Mouse (Mus musculus): ENCODE results near the gene Echs1. TPM values are rescaled to one million over a fixed set of nuclear protein-coding genes. Genes with fewer than 3 reads are reported as not detected.

Gene Echs1
- polyA plus RNA-seq, 1 experiment from 2014 or later: 134 TPM

DNA sequence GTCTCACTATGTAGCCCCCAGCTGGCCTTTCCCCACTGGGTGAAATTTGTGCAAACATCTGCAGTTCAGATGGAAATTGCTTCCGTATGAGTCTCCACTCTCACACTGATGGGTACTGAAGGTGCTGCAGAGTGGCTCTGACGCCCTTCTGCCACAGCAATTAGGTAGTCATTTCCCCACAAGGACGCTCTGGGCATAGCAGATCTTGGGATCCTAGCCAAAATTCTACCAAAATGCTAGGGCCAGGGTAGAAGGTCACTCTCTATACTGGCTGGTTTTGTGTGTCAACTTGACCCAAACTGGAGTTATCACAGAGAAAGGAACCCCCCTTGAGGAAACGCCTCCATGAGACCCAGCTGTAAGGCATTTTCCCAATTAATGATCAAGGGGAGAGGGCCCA is 12.3 kb downstream of the Echs1 start:
- WGBS: 79% methylated on average over 4 of the region's 4 CpGs
- Histone ChIP-seq H3K4me1 (peaks cover 16% of the 10 kb centered on the region), H3K9ac (no peak overlapping the region), H3K36me3 (peaks cover 34% of the 10 kb centered on the region), H3K9me3 (replicated peaks) (no peaks in the 10 kb centered on the region), H3K4me2 (replicated peaks) (no peak overlapping the region), H3K27ac (no peak overlapping the region), H3K27me3 (0 out of 2 replicates have a peak, but pooled peaks cover 2% of the 10 kb centered on the region), H3K4me3 (no peak overlapping the region)
- no peak for ATAC-seq (ENCODE audit: low FRiP score)

DNA sequence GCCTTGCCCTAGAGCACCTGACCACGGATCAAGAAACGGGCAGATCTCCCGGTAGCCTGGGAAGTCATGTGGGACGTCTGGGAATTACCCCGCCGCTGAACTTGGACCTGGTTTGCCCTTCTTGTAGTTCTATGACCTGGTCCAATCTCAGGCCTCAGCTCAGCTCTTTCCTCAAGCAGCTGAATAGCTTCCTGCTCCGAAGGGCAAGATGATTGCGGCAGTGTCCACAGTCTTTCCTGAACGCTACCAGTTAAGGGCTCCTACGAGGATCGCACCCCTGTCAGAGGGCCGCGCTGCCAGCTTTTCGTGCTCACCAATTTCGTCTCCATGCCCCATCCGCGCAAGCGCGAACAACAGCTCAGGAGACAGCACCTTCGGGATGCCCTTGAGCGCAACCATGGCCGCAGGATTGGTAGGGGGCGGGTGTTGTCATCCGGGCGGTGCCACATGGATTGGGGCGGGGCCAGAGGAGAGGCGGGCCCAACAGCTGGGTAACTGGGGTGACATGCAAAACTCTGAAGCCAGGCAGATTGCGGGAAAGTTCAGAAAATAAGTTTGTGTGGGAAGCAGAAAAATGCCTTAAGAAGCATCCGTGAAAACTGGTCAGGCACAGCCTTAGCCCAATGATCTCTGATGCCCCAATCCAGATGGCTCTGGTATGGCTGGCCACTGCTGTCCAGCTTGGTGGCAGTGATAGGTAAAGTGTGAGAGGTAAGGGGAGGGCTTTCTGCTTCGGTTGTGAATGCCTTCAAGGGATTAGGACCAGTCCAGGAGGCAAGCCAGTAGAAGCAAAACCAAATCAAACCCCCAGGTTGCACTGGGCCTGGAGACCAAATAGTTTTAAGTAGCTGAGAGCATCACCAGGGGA is 14.0 kb downstream of the Echs1 start, which contains the start of gene Fuom:
Fuom (minus strand) TSS at position 449 of the 868 bp plus-strand sequence.
- H3K4me3 ChIP-seq: peak within 1 kb of the TSS; percentile 39
- 0 out of 2 replicates have a peak, but pooled peaks cover 2% of the 10 kb centered on the region for H3K27me3 ChIP-seq
- peak; percentile 84 for ATAC-seq (ENCODE audit: low FRiP score)
- H3K4me2 ChIP-seq (replicated peaks): peak within 1 kb of the TSS; percentile 75
- 2% methylated on average over 30 of the region's 30 CpGs for WGBS
- H3K27ac ChIP-seq: no peak within 1 kb of the TSS
- H3K4me1 ChIP-seq: peaks cover 16% of the 10 kb centered on the region
- H3K36me3 ChIP-seq: peaks cover 18% of the 10 kb centered on the region
- no peaks in the 10 kb centered on the region for H3K9me3 ChIP-seq (replicated peaks)
- H3K9ac ChIP-seq: peak within 1 kb of the TSS; percentile 55

- H3K9me3 ChIP-seq (replicated peaks): no peaks in the 10 kb centered on the region
- 72% methylated on average over 10 of the region's 10 CpGs for WGBS
- peak overlapping the region; percentile 39 for H3K4me3 ChIP-seq
- ATAC-seq (ENCODE audit: low FRiP score): peak; percentile 34; the same call in 1 of the 2 replicates
- peaks cover 12% of the 10 kb centered on the region for H3K36me3 ChIP-seq
- H3K4me1 ChIP-seq: peaks cover 16% of the 10 kb centered on the region
- peak overlapping the region; percentile 55; the same call in 1 of the 2 replicates for H3K9ac ChIP-seq
- peak overlapping the region; percentile 75 for H3K4me2 ChIP-seq (replicated peaks)
- H3K27ac ChIP-seq: no peak overlapping the region
- H3K27me3 ChIP-seq: 0 out of 2 replicates have a peak, but pooled peaks cover 2% of the 10 kb centered on the region
Observed at GRCm38 (mm10) chr7:140101498-140101897, 14.8 kb downstream of the Echs1 start.

DNA sequence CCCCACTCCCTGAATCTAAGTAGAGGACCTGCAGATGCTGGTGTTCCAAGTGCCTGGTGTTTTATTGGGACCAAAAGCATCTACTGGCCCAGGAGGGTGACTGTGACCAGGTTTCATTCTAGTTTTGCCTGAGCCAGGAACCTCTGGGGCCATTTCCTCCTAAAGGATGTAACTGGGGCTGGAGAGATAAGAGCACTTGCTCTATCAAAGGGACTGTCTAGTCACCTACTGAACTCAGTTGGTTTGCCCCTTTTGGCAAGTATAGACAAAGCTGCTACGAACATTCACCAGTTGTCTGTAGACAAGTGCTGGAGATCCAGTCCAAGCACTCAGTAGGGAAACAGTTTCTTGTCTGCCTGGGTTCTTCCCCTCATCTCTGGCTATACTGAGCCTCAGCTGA is 17.8 kb downstream of the Echs1 start:
- Histone ChIP-seq H3K9me3 (replicated peaks) (no peaks in the 10 kb centered on the region), H3K27me3 (0 out of 2 replicates have a peak, but pooled peaks cover 2% of the 10 kb centered on the region), H3K27ac (no peak overlapping the region), H3K9ac (no peak overlapping the region), H3K4me2 (replicated peaks) (no peak overlapping the region), H3K36me3 (no peaks in the 10 kb centered on the region), H3K4me3 (no peak overlapping the region), H3K4me1 (peaks cover 16% of the 10 kb centered on the region)
- ATAC-seq (ENCODE audit: low FRiP score): no peak
- 86% methylated on average over 1 of the region's 1 CpGs for WGBS

DNA sequence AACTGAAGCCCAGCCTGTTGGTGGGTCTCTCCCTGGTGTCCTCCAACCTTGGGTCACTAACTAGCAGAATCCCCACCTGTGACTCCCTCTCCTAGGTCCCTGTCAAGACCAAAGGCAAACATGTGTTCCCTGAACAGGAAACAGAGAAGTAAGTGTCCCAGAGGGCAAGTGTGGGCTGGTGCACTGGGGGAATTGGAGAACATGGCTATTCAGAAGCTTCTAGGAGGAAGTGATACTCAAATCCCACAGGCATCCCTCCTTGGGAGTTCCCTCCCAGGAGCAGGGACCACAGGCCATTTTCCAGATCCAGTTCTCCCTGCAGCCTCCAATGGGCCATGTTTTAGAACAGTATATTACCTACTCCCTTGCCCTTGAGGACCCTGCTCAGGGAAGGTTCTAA is 20.2 kb downstream of the Echs1 start:
- no peaks in the 10 kb centered on the region for H3K36me3 ChIP-seq
- no peaks in the 10 kb centered on the region for H3K4me1 ChIP-seq
- no peaks in the 10 kb centered on the region for H3K27me3 ChIP-seq
- no peaks in the 10 kb centered on the region for H3K9me3 ChIP-seq (replicated peaks)
- H3K4me2 ChIP-seq (replicated peaks): no peak overlapping the region
- no peak for ATAC-seq (ENCODE audit: low FRiP score)
- no peak overlapping the region for H3K27ac ChIP-seq
- H3K9ac ChIP-seq: no peak overlapping the region
- H3K4me3 ChIP-seq: no peak overlapping the region

DNA sequence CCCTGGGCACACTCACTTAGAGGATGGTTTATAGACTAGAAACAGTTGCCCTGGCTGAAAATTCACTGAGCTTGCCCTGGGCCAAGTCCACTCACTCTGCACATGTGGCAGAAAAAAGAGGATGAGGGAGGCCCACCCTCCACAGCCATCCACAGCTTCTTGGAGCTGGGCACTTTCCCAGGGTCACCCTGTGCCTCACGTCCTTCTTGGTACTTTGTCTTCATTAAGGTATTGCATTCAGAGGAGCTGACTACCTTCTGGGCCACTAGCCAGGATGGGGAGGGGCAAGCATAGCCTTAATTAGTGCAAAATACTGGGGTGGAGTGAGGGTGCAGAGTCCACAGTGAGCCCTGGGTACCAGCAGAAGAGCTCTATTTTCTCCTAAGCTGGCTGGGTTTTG is 20.7 kb downstream of the Echs1 start:
- Histone ChIP-seq H3K27me3 (no peaks in the 10 kb centered on the region), H3K4me3 (no peak overlapping the region), H3K9me3 (replicated peaks) (no peaks in the 10 kb centered on the region), H3K27ac (no peak overlapping the region), H3K4me1 (no peaks in the 10 kb centered on the region), H3K36me3 (no peaks in the 10 kb centered on the region), H3K4me2 (replicated peaks) (no peak overlapping the region), H3K9ac (no peak overlapping the region)
- no peak for ATAC-seq (ENCODE audit: low FRiP score)
- WGBS: 62% methylated on average over 1 of the region's 1 CpGs

- Histone ChIP-seq H3K27me3 (no peaks in the 10 kb centered on the region), H3K4me2 (replicated peaks) (no peak overlapping the region), H3K4me3 (no peak overlapping the region), H3K9me3 (replicated peaks) (no peaks in the 10 kb centered on the region), H3K9ac (no peak overlapping the region), H3K4me1 (no peaks in the 10 kb centered on the region), H3K27ac (no peak overlapping the region), H3K36me3 (no peaks in the 10 kb centered on the region)
- 64% methylated on average over 5 of the region's 5 CpGs for WGBS
- ATAC-seq (ENCODE audit: low FRiP score): no peak
Observed at GRCm38 (mm10) chr7:140094954-140095353, 21.3 kb downstream of the Echs1 start.

GRCm38 (mm10) chr7:140092924-140093528 is 23.2 kb downstream of the Echs1 start, which contains the start of gene Prap1:
TSS of gene Prap1 (plus strand) at chr7:140093395.
- WGBS: 68% methylated on average over 5 of the region's 5 CpGs

GRCm38 (mm10) chr7:140090601-140091000 is 25.7 kb downstream of the Echs1 start:
- WGBS: 81% methylated on average over 10 of the region's 10 CpGs

More at GRCm38 (mm10) chr7:140092924-140093528, 23.2 kb downstream of the Echs1 start, which contains the start of gene Prap1:
- no peaks in the 10 kb centered on the region for H3K9me3 ChIP-seq (replicated peaks)
- H3K27me3 ChIP-seq: no peaks in the 10 kb centered on the region
- no peak within 1 kb of the TSS for H3K9ac ChIP-seq
- no peak within 1 kb of the TSS for H3K4me2 ChIP-seq (replicated peaks)
- no peaks in the 10 kb centered on the region for H3K36me3 ChIP-seq
- no peaks in the 10 kb centered on the region for H3K4me1 ChIP-seq
- H3K4me3 ChIP-seq: no peak within 1 kb of the TSS
- H3K27ac ChIP-seq: no peak within 1 kb of the TSS
- no peak for ATAC-seq (ENCODE audit: low FRiP score)

DNA sequence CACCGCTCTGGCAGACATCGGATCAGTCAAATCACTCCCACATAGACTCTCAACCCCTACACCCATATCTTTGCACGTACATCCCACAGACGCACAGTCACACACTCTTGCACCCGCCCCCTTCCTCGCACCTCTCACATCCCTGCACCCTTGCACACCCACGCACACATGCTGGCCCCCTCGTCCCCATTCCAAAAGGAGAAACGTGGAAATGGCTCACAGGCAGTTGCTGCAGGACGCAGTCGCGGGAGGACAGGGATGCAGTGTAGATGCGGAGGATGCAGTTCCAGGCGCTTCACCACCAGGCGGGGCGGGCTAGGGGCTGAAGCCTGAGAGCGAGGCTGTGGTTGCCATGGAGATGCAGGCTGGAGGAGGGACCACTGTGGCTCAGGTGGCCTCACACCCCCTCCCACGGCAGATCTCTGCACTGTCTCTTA is 34.0 kb downstream of the Echs1 start, which contains the start of gene Caly:
Caly (minus strand) TSS at position 307 of the 437 bp plus-strand sequence.
- H3K36me3 ChIP-seq: no peaks in the 10 kb centered on the region
- peak; percentile 79 for ATAC-seq (ENCODE audit: low FRiP score)
- peaks cover 33% of the 10 kb centered on the region for H3K4me1 ChIP-seq
- WGBS: 2% methylated on average over 18 of the region's 18 CpGs
- peak within 1 kb of the TSS; percentile 60 for H3K4me2 ChIP-seq (replicated peaks)
- peak within 1 kb of the TSS; percentile 89 for H3K27ac ChIP-seq
- H3K9me3 ChIP-seq (replicated peaks): no peaks in the 10 kb centered on the region
- H3K27me3 ChIP-seq: peaks cover 21% of the 10 kb centered on the region
- H3K4me3 ChIP-seq: peak within 1 kb of the TSS; percentile 38
- peak within 1 kb of the TSS; percentile 59 for H3K9ac ChIP-seq

More at GRCm38 (mm10) chr7:140090601-140091000, 25.7 kb downstream of the Echs1 start:
- Histone ChIP-seq H3K27me3 (no peaks in the 10 kb centered on the region), H3K9ac (no peak overlapping the region), H3K27ac (no peak overlapping the region), H3K4me2 (replicated peaks) (no peak overlapping the region), H3K36me3 (no peaks in the 10 kb centered on the region), H3K9me3 (replicated peaks) (no peaks in the 10 kb centered on the region), H3K4me1 (no peaks in the 10 kb centered on the region), H3K4me3 (no peak overlapping the region)
- no peak for ATAC-seq (ENCODE audit: low FRiP score)

DNA sequence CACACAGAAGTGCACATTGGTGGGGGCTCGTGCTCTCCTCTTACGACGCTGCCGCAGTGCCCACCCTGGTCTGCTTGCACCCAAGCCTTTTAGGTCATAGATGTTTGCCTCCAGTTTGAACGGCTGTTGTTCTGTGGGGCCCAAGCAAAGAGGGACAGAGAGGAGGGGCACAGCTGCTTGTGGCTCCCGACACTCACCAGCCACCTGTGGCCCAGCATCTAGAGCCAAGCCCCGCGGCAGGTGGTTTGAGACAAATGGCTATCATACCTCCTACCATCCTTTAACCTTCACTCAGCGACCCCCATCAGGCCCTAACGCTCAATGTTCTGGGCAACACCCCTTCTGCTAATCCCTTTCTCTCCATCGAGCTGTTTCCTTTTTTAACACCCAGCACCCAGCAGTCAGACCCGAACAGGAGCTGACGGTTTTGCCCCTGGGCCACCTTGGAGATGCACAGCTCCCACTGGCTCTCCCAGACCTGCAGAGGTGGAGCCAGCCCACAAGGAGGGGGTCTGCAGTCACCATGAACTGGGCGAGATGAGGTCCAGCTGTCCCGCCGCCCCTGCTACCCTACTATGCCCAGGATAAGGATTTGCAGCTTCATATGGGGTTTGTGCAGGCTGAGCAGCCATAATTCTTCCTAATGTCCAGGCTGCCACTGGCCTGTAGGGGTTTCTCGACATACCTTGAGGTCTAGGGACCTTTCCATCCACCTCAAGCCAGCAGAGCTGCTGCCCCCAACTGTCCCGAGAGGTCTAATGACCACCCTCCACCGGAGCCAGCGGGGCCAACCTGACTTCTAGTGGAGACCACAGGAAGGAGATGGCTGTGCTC is 34.7 kb downstream of the Echs1 start:
- Histone ChIP-seq H3K4me3 (peak overlapping the region; percentile 38), H3K36me3 (no peaks in the 10 kb centered on the region), H3K27ac (peak overlapping the region; percentile 89), H3K9me3 (replicated peaks) (no peaks in the 10 kb centered on the region), H3K4me1 (peaks cover 33% of the 10 kb centered on the region), H3K27me3 (peaks cover 21% of the 10 kb centered on the region), H3K4me2 (replicated peaks) (peak overlapping the region; percentile 60), H3K9ac (peak overlapping the region; percentile 59)
- WGBS: 18% methylated on average over 20 of the region's 20 CpGs
- ATAC-seq (ENCODE audit: low FRiP score): peak; percentile 49

All from hindbrain, embryonic 12.5 days (tissue).